Mouse (Mus musculus): ENCODE data around the gene Mctp1. TPM values are rescaled to one million over a fixed set of nuclear protein-coding genes. Genes with fewer than 3 reads are reported as not detected.

Gene Mctp1
- polyA plus RNA-seq, 1 experiment = 0.54 TPM

- no peak overlapping the region for H3K27ac ChIP-seq (ENCODE audit: insufficient read depth, low read length)
- no peak for TF ChIP-seq POLR2A (IDR thresholded peaks at IDR 0.05; ENCODE audit: low read depth, low read length)
- TF ChIP-seq CTCF (IDR thresholded peaks at IDR 0.05; ENCODE audit: borderline replicate concordance, insufficient read depth, low read length) = no peak
- H3K4me1 ChIP-seq (ENCODE audit: control insufficient read depth, insufficient read depth, low read length) = no peaks in the 10 kb centered on the region
Measured at GRCm38 (mm10) chr13:76884517-76885092, 500.3 kb downstream of the Mctp1 start.

DNA sequence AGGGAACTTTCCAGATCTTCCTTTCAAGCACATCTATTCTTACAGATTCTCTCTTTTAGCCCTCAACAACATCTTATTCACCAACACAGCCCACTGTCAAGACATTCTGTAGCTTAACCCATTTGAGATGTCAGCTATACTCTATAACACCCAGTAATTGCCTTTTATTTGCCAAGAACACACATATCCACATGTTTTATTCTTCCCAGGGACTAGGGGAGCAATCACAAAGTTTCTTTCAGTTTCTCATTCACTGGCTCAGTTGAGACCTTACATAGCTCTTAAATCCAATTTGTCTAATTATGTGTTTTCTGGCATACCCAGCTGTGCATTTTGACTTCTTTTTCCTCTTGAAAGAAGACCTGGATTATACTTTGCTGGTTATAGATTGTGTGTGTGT lies 508.7 kb downstream of the Mctp1 start:
- H3K4me3 ChIP-seq (ENCODE audit: insufficient read depth, low read length) = no peak overlapping the region
- TF ChIP-seq CTCF (IDR thresholded peaks at IDR 0.05; ENCODE audit: borderline replicate concordance, insufficient read depth, low read length) = no peak
- TF ChIP-seq POLR2A (IDR thresholded peaks at IDR 0.05; ENCODE audit: low read depth, low read length) = no peak
- no peak overlapping the region for H3K27ac ChIP-seq (ENCODE audit: insufficient read depth, low read length)
- no peaks in the 10 kb centered on the region for H3K4me1 ChIP-seq (ENCODE audit: control insufficient read depth, insufficient read depth, low read length)

More at GRCm38 (mm10) chr13:76884517-76885092, 500.3 kb downstream of the Mctp1 start:
- H3K4me3 ChIP-seq (ENCODE audit: insufficient read depth, low read length) = no peak overlapping the region

DNA sequence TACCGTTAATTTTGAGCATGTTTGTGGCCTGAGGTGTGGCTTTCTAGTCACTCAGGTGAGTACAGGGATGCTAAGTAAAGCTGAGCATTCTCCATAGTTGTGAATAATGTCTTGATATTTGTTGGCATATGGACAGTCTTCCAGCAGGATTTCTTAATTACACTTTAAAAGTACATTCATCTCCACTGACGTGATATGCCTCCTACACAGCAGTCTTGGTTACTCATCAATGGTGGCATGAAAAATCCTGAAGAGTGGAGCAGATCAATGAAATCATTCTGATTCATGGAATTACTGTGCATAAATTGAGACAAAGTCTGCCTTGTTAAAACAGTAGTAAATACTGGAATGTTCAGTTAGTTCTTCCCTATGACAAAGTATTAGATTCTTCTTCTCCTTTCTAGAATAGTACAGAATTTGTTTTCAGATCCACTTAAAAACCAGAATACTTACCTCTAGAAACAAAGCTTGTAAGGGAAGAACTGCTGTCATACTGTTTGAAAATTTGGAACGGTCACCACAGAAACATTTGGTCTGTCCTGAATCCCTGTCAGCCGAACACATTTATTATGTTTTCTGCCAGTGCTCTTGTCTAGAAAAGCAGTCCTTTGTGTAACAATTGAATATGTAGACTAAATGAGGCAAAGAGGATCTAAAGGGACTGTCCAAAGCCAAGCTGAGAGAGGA lies 511.6 kb downstream of the Mctp1 start:
- TF ChIP-seq CTCF (IDR thresholded peaks at IDR 0.05; ENCODE audit: borderline replicate concordance, insufficient read depth, low read length) = no peak
- no peak for TF ChIP-seq POLR2A (IDR thresholded peaks at IDR 0.05; ENCODE audit: low read depth, low read length)
- Histone ChIP-seq H3K27ac (ENCODE audit: insufficient read depth, low read length) (peak overlapping the region; percentile 89), H3K4me1 (ENCODE audit: control insufficient read depth, insufficient read depth, low read length) (no peaks in the 10 kb centered on the region), H3K4me3 (ENCODE audit: insufficient read depth, low read length) (no peak overlapping the region)

GRCm38 (mm10) chr13:76896457-76896790 lies 512.1 kb downstream of the Mctp1 start:
- H3K27ac ChIP-seq (ENCODE audit: insufficient read depth, low read length) = peak overlapping the region; percentile 89
- TF ChIP-seq POLR2A (IDR thresholded peaks at IDR 0.05; ENCODE audit: low read depth, low read length) (no peak), CTCF (IDR thresholded peaks at IDR 0.05; ENCODE audit: borderline replicate concordance, insufficient read depth, low read length) (no peak)
- H3K4me3 ChIP-seq (ENCODE audit: insufficient read depth, low read length) = no peak overlapping the region
- no peaks in the 10 kb centered on the region for H3K4me1 ChIP-seq (ENCODE audit: control insufficient read depth, insufficient read depth, low read length)

GRCm38 (mm10) chr13:76918321-76918720 lies 534.0 kb downstream of the Mctp1 start:
- TF ChIP-seq CTCF (IDR thresholded peaks at IDR 0.05; ENCODE audit: borderline replicate concordance, insufficient read depth, low read length) (no peak), POLR2A (IDR thresholded peaks at IDR 0.05; ENCODE audit: low read depth, low read length) (no peak)
- Histone ChIP-seq H3K4me1 (ENCODE audit: control insufficient read depth, insufficient read depth, low read length) (no peaks in the 10 kb centered on the region), H3K4me3 (ENCODE audit: insufficient read depth, low read length) (no peak overlapping the region), H3K27ac (ENCODE audit: insufficient read depth, low read length) (no peak overlapping the region)

DNA sequence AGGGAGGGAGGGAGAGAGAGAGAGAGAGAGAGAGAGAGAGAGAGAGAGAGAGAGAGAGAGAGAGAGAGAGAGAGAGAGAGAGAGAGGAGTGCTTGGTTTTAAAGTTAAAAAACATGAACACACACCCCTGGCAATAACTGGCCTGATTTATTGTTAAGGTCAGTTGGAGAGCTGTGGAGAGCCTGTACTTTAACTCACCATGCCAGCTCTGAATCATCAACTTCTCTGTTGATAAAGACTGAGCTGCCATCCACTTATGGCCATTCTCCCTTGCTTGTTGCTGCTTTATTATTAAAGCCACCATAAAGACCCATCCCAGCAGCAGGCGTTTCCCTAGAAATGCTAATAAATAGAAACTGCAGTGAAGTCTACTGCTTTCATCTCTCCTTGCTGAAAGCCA lies 542.5 kb downstream of the Mctp1 start:
- Histone ChIP-seq H3K4me3 (ENCODE audit: insufficient read depth, low read length) (no peak overlapping the region), H3K4me1 (ENCODE audit: control insufficient read depth, insufficient read depth, low read length) (peaks cover 3% of the 10 kb centered on the region), H3K27ac (ENCODE audit: insufficient read depth, low read length) (no peak overlapping the region)
- TF ChIP-seq POLR2A (IDR thresholded peaks at IDR 0.05; ENCODE audit: low read depth, low read length) = no peak
- TF ChIP-seq CTCF (IDR thresholded peaks at IDR 0.05; ENCODE audit: borderline replicate concordance, insufficient read depth, low read length) = no peak

DNA sequence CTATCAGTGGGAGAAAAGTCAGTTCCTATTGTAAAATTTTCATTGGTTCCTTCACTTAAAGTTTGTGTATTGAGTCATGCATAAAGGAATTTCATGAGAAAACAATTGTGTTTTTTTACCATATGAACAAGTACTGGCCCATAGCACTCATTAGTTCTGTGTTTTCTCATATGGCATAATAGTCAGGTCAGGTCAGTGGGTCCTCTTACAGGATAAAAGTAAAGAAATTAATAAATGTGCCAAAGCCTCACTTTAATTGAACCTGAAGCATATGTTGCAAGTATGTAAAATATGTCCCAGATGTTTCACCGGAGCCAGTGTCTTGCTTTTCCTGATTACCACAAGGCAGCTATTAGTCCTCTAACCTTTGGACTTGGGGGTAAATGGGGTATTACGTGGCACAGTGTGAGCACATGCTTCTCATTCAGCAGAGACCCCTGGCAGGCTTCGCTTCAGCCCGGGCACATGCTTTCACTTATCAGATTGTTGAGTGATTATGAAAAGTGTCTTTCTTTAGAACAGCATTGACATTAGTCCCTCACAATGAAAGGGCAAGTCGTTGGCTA lies 543.6 kb downstream of the Mctp1 start:
- H3K4me1 ChIP-seq (ENCODE audit: control insufficient read depth, insufficient read depth, low read length) = peaks cover 3% of the 10 kb centered on the region
- TF ChIP-seq CTCF (IDR thresholded peaks at IDR 0.05; ENCODE audit: borderline replicate concordance, insufficient read depth, low read length) (no peak), POLR2A (IDR thresholded peaks at IDR 0.05; ENCODE audit: low read depth, low read length) (no peak)
- peak overlapping the region; percentile 60; the same call in 1 of the 2 replicates for H3K27ac ChIP-seq (ENCODE audit: insufficient read depth, low read length)
- H3K4me3 ChIP-seq (ENCODE audit: insufficient read depth, low read length) = no peak overlapping the region

- TF ChIP-seq POLR2A (IDR thresholded peaks at IDR 0.05; ENCODE audit: low read depth, low read length) (no peak), CTCF (IDR thresholded peaks at IDR 0.05; ENCODE audit: borderline replicate concordance, insufficient read depth, low read length) (no peak)
- H3K4me3 ChIP-seq (ENCODE audit: insufficient read depth, low read length) = no peak overlapping the region
- no peak overlapping the region for H3K27ac ChIP-seq (ENCODE audit: insufficient read depth, low read length)
- peaks cover 3% of the 10 kb centered on the region for H3K4me1 ChIP-seq (ENCODE audit: control insufficient read depth, insufficient read depth, low read length)
Measured at GRCm38 (mm10) chr13:76929152-76929551, 544.8 kb downstream of the Mctp1 start.

DNA sequence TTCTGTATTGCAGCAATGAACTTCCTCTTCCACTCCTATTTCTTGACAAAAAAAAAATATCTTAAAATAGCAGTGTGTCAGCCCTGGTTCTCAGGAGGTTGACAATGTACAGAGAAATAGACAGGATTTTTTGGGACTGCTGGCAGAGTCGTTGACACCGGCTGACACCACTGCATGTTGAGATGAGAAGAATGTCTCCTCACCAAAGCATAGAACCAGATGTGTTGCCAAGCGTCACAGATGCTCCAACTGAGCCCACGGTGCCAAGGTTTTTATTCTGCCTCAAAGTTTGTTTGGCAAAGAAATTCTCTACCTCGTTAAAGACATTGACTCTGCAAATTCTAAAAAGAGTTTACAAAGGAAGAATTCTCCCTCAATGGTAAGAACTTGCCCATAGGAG lies 548.6 kb downstream of the Mctp1 start:
- peaks cover 3% of the 10 kb centered on the region for H3K4me1 ChIP-seq (ENCODE audit: control insufficient read depth, insufficient read depth, low read length)
- no peak overlapping the region for H3K4me3 ChIP-seq (ENCODE audit: insufficient read depth, low read length)
- TF ChIP-seq CTCF (IDR thresholded peaks at IDR 0.05; ENCODE audit: borderline replicate concordance, insufficient read depth, low read length) (no peak), POLR2A (IDR thresholded peaks at IDR 0.05; ENCODE audit: low read depth, low read length) (no peak)
- no peak overlapping the region for H3K27ac ChIP-seq (ENCODE audit: insufficient read depth, low read length)

GRCm38 (mm10) chr13:76949234-76949633 lies 564.9 kb downstream of the Mctp1 start:
- no peak overlapping the region for H3K4me3 ChIP-seq (ENCODE audit: insufficient read depth, low read length)
- TF ChIP-seq POLR2A (IDR thresholded peaks at IDR 0.05; ENCODE audit: low read depth, low read length) (no peak), CTCF (IDR thresholded peaks at IDR 0.05; ENCODE audit: borderline replicate concordance, insufficient read depth, low read length) (no peak)
- no peak overlapping the region for H3K27ac ChIP-seq (ENCODE audit: insufficient read depth, low read length)
- H3K4me1 ChIP-seq (ENCODE audit: control insufficient read depth, insufficient read depth, low read length) = no peaks in the 10 kb centered on the region
